Mouse (Mus musculus): ENCODE results near the gene Pgls. TPM values are rescaled to one million over a fixed set of nuclear protein-coding genes. Genes with fewer than 3 reads are reported as not detected.

The Pgls gene
- total and polyA plus RNA-seq, 3 experiments, result 39.7 to 360 (median 87.2) TPM

DNA sequence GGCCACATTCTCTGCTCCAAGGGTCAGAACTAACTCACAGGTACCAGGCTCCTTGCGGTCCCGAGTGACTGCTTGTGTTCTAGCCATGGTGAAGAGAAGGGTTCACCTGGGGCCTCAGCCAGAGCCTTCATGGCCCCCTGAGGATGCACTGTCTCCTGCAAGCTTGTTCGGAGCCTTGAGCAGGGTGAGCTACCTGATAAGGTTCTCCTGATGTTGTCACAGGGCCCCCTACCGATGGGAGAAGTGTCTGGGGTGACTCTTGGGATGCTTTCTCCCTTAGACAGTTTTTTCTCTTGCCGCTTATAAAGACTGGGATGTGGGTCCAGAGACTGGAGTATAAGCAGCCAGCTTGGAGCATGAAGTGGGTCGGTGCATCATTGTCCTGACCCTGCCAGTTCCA lies 4.4 kb downstream of the Pgls start:
- Histone ChIP-seq H3K4me3 (ENCODE audit: low read depth, low read length) (no peak overlapping the region; the same call in 1 of the 2 replicates), H3K36me3 (replicated peaks) (peaks cover 82% of the 10 kb centered on the region), H3K4me1 (ENCODE audit: insufficient read depth, low read depth, low read length) (peaks cover 55% of the 10 kb centered on the region), H3K27me3 (ENCODE audit: insufficient read depth, low read length) (no peaks in the 10 kb centered on the region), H3K9me3 (replicated peaks) (no peaks in the 10 kb centered on the region)
- no peak for TF ChIP-seq GATA1 (IDR thresholded peaks at IDR 0.05; ENCODE audit: borderline replicate concordance, low read length)
- no peak for TF ChIP-seq TAL1 (conservative IDR thresholded peaks at IDR 0.05; ENCODE audit: low read depth, low read length)
- no peak for TF ChIP-seq CTCF (IDR thresholded peaks at IDR 0.05; ENCODE audit: low read depth, low read length)
- no peak for TF ChIP-seq GATA2 (IDR thresholded peaks at IDR 0.05; ENCODE audit: borderline replicate concordance, low read depth, low read length)
- no peak for TF ChIP-seq POLR2AphosphoS5 (IDR thresholded peaks at IDR 0.05; ENCODE audit: insufficient replicate concordance, low read depth, low read length)
- ATAC-seq (ENCODE audit: extremely low read depth, insufficient number of reproducible peaks, low FRiP score, poor library complexity, severe bottlenecking) (no peak), DNase-seq (ENCODE audit: low spot score) (no peak)

DNA sequence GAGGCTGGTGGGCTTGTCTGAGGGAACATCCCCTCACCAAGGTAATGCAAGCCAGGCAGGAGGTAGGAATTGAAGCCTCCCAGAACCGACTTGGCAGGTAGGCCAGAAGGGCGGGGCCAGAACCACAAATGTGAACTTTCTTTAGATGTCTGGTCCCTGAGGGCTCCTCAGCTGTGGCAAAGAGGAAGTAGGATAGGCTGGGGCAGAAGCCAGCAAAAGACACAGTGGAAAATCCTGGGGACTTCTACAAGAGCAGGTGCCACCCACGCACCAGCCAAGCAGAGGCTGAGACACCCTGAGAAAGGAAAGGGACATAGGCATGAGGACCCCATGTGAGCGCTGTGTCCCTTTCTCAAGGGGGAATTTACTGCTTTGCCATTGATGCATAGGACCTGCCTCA lies 4.8 kb downstream of the Pgls start:
- TF ChIP-seq POLR2AphosphoS5 (IDR thresholded peaks at IDR 0.05; ENCODE audit: insufficient replicate concordance, low read depth, low read length), result no peak
- no peak for TF ChIP-seq CTCF (IDR thresholded peaks at IDR 0.05; ENCODE audit: low read depth, low read length)
- TF ChIP-seq GATA2 (IDR thresholded peaks at IDR 0.05; ENCODE audit: borderline replicate concordance, low read depth, low read length), result no peak
- no peak for TF ChIP-seq GATA1 (IDR thresholded peaks at IDR 0.05; ENCODE audit: borderline replicate concordance, low read length)
- no peak for TF ChIP-seq TAL1 (conservative IDR thresholded peaks at IDR 0.05; ENCODE audit: low read depth, low read length)
- no peaks in the 10 kb centered on the region for H3K9me3 ChIP-seq (replicated peaks)
- H3K27me3 ChIP-seq (ENCODE audit: insufficient read depth, low read length), result no peaks in the 10 kb centered on the region
- ATAC-seq (ENCODE audit: extremely low read depth, insufficient number of reproducible peaks, low FRiP score, poor library complexity, severe bottlenecking) (no peak), DNase-seq (ENCODE audit: low spot score) (peak; percentile 39)
- peaks cover 52% of the 10 kb centered on the region for H3K4me1 ChIP-seq (ENCODE audit: insufficient read depth, low read depth, low read length)
- peaks cover 83% of the 10 kb centered on the region for H3K36me3 ChIP-seq (replicated peaks)
- no peak overlapping the region for H3K4me3 ChIP-seq (ENCODE audit: low read depth, low read length)

DNA sequence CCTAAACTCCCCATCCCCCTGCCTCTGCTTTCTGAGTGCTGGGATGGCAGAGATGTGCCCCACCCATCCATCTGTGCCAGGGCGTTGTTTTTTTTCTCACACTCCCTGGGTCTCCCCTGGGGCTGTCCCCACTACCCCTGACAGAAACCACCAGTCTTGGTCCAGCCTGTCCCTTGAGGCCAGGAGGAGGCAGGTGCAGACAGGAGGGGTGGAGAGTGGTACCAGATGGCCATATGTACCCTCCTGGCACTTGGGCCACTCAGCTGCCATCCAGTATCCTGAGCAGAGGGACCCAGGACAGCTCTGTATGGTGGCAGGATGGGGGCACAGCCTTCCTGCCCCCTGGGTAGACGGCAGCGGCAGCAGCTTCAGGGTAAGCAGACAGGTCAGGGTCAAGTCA lies 5.5 kb downstream of the Pgls start, which contains the start of gene Fam129c:
TSS of gene Fam129c (plus strand) at position 198 of the 400 bp plus-strand sequence.
- no peaks in the 10 kb centered on the region for H3K27me3 ChIP-seq (ENCODE audit: insufficient read depth, low read length)
- H3K4me3 ChIP-seq (ENCODE audit: low read depth, low read length), result no peak within 1 kb of the TSS; the same call in 1 of the 2 replicates
- H3K36me3 ChIP-seq (replicated peaks), result peaks cover 90% of the 10 kb centered on the region
- no peaks in the 10 kb centered on the region for H3K9me3 ChIP-seq (replicated peaks)
- TF ChIP-seq GATA2 (IDR thresholded peaks at IDR 0.05; ENCODE audit: borderline replicate concordance, low read depth, low read length) (no peak), CTCF (IDR thresholded peaks at IDR 0.05; ENCODE audit: low read depth, low read length) (no peak), TAL1 (conservative IDR thresholded peaks at IDR 0.05; ENCODE audit: low read depth, low read length) (no peak), POLR2AphosphoS5 (IDR thresholded peaks at IDR 0.05; ENCODE audit: insufficient replicate concordance, low read depth, low read length) (no peak), GATA1 (IDR thresholded peaks at IDR 0.05; ENCODE audit: borderline replicate concordance, low read length) (no peak)
- peaks cover 52% of the 10 kb centered on the region for H3K4me1 ChIP-seq (ENCODE audit: insufficient read depth, low read depth, low read length)
- DNase-seq (ENCODE audit: low spot score), result no peak
- no peak for ATAC-seq (ENCODE audit: extremely low read depth, insufficient number of reproducible peaks, low FRiP score, poor library complexity, severe bottlenecking)

DNA sequence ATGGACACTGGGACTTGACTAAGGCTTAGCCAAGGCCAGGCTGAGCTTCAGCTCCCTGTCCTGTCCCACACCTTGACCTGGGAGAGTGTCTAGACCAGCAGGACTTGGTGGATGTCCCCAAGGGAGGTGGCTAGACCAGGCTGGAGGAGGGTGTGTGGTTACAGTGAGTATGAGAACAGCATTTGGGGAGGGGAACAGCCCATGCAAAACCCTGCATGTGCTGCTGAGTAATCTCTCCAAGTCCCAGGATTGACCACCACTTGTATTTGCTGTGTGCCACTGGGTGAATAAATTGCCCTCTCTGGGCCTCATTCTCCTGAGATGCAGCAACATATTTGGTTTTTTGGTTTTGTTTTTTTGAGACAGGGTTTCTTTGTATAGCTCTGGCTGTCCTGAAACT lies 6.4 kb downstream of the Pgls start:
- DNase-seq (ENCODE audit: low spot score) (no peak), ATAC-seq (ENCODE audit: extremely low read depth, insufficient number of reproducible peaks, low FRiP score, poor library complexity, severe bottlenecking) (no peak)
- H3K4me3 ChIP-seq (ENCODE audit: low read depth, low read length), result no peak overlapping the region
- H3K9me3 ChIP-seq (replicated peaks), result no peaks in the 10 kb centered on the region
- no peak for TF ChIP-seq GATA1 (IDR thresholded peaks at IDR 0.05; ENCODE audit: borderline replicate concordance, low read length)
- no peak for TF ChIP-seq TAL1 (conservative IDR thresholded peaks at IDR 0.05; ENCODE audit: low read depth, low read length)
- no peak for TF ChIP-seq POLR2AphosphoS5 (IDR thresholded peaks at IDR 0.05; ENCODE audit: insufficient replicate concordance, low read depth, low read length)
- peaks cover 91% of the 10 kb centered on the region for H3K36me3 ChIP-seq (replicated peaks)
- peaks cover 44% of the 10 kb centered on the region for H3K4me1 ChIP-seq (ENCODE audit: insufficient read depth, low read depth, low read length)
- H3K27me3 ChIP-seq (ENCODE audit: insufficient read depth, low read length), result no peaks in the 10 kb centered on the region

DNA sequence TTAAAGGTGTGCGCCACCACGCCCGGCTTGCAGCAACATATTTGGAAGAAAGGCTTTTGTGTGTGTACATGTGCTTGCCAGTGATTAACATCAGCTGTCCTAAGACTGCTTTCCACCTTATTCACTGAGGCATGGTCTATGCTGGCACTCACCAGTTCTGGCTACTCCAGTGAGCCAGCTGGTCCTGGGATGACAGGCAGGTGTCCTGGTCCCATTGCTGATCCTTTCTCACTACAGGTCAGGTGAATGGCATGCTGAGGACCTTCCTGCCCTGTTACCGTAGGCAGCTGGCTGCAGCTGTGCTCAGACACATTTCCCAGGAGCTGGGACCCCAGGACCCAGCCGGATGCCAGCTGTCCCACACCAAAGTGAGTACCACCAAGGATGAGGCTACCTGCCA lies 6.9 kb downstream of the Pgls start:
- TF ChIP-seq CTCF (IDR thresholded peaks at IDR 0.05; ENCODE audit: low read depth, low read length) (no peak), POLR2AphosphoS5 (IDR thresholded peaks at IDR 0.05; ENCODE audit: insufficient replicate concordance, low read depth, low read length) (no peak), GATA2 (IDR thresholded peaks at IDR 0.05; ENCODE audit: borderline replicate concordance, low read depth, low read length) (no peak), GATA1 (IDR thresholded peaks at IDR 0.05; ENCODE audit: borderline replicate concordance, low read length) (no peak), TAL1 (conservative IDR thresholded peaks at IDR 0.05; ENCODE audit: low read depth, low read length) (no peak)
- Histone ChIP-seq H3K36me3 (replicated peaks) (peaks cover 91% of the 10 kb centered on the region), H3K27me3 (ENCODE audit: insufficient read depth, low read length) (no peaks in the 10 kb centered on the region), H3K9me3 (replicated peaks) (no peaks in the 10 kb centered on the region), H3K4me3 (ENCODE audit: low read depth, low read length) (no peak overlapping the region), H3K4me1 (ENCODE audit: insufficient read depth, low read depth, low read length) (peaks cover 42% of the 10 kb centered on the region)
- ATAC-seq (ENCODE audit: extremely low read depth, insufficient number of reproducible peaks, low FRiP score, poor library complexity, severe bottlenecking) (no peak), DNase-seq (ENCODE audit: low spot score) (no peak)

DNA sequence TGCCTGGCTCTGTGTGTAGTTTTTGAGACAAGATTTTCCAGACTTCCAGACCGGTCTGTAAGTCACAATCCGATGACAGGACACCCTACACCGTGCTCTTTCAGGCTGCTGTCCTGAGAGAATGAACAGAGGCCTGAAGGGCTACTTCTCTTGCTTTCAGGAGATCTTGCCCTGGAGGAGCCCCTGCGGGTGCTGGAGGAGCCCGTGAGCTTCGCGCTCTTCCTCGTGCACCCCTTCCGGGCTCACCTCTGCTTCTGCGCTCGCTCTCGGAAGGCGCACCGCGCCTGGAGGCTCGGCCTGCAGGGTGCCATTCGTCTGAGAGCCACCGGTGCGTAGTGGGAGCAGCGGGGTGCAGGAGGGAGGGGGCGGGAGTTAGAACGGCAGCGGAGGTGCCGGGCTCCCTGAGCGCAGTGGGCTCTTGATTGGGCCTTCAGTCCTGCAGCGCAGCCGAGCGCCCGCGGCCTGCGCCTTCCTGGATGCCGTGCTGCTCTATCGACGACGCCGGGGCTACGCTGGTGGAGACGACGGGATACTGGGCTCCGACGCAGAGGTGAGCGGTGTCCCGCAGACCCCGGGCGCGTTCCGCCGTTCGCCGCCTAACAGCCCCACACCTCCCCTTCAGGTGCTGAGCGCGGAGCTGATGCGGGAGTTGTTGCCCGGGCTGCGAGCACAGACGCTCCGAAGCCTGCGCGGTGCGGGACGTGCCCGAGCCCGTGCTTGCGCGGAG lies 10.1 kb downstream of the Pgls start:
- ATAC-seq (ENCODE audit: extremely low read depth, insufficient number of reproducible peaks, low FRiP score, poor library complexity, severe bottlenecking), result no peak
- no peak for TF ChIP-seq TAL1 (conservative IDR thresholded peaks at IDR 0.05; ENCODE audit: low read depth, low read length)
- TF ChIP-seq CTCF (IDR thresholded peaks at IDR 0.05; ENCODE audit: low read depth, low read length), result no peak
- no peak for TF ChIP-seq GATA2 (IDR thresholded peaks at IDR 0.05; ENCODE audit: borderline replicate concordance, low read depth, low read length)
- no peak for TF ChIP-seq POLR2AphosphoS5 (IDR thresholded peaks at IDR 0.05; ENCODE audit: insufficient replicate concordance, low read depth, low read length)
- no peak for TF ChIP-seq GATA1 (IDR thresholded peaks at IDR 0.05; ENCODE audit: borderline replicate concordance, low read length)
- DNase-seq (ENCODE audit: low spot score), result no peak

More for the DNA sequence above, 10.1 kb downstream of the Pgls start:
- H3K4me1 ChIP-seq (ENCODE audit: insufficient read depth, low read depth, low read length), result peaks cover 10% of the 10 kb centered on the region
- H3K27me3 ChIP-seq (ENCODE audit: insufficient read depth, low read length), result no peaks in the 10 kb centered on the region
- no peaks in the 10 kb centered on the region for H3K9me3 ChIP-seq (replicated peaks)
- no peak overlapping the region for H3K4me3 ChIP-seq (ENCODE audit: low read depth, low read length)
- H3K36me3 ChIP-seq (replicated peaks), result peaks cover 91% of the 10 kb centered on the region
